Mouse (Mus musculus): ENCODE measurements at regions not wholly inside any gene's neighbourhood (a gene's known extent, or its start where the extent isn't known, plus 50 kb on each side); places are given as distances from the start of the nearest gene placed in this dataset.

- no peak overlapping the region for H3K27ac ChIP-seq (ENCODE audit: insufficient read depth, low read length)
- H3K4me3 ChIP-seq (ENCODE audit: insufficient read depth, low read length) = no peak overlapping the region
- TF ChIP-seq CTCF (IDR thresholded peaks at IDR 0.05; ENCODE audit: extremely low read depth, insufficient read depth, low read length) (no peak), POLR2A (IDR thresholded peaks at IDR 0.05; ENCODE audit: extremely low read depth, insufficient read depth, low read length) (no peak)
- no peaks in the 10 kb centered on the region for H3K4me1 ChIP-seq (ENCODE audit: control insufficient read depth, insufficient read depth, low read length)
Measured at GRCm38 (mm10) chr7:129743955-129744666, 152.4 kb downstream of the Wdr11 start.

- Histone ChIP-seq H3K27ac (ENCODE audit: insufficient read depth, low read length) (no peak overlapping the region), H3K4me3 (ENCODE audit: insufficient read depth, low read length) (no peak overlapping the region), H3K4me1 (ENCODE audit: control insufficient read depth, insufficient read depth, low read length) (no peaks in the 10 kb centered on the region)
- TF ChIP-seq POLR2A (IDR thresholded peaks at IDR 0.05; ENCODE audit: extremely low read depth, insufficient read depth, low read length) = no peak
- no peak for TF ChIP-seq CTCF (IDR thresholded peaks at IDR 0.05; ENCODE audit: extremely low read depth, insufficient read depth, low read length)
Measured at GRCm38 (mm10) chr7:129746639-129747038, 155.0 kb downstream of the Wdr11 start.

GRCm38 (mm10) chr7:129750936-129751335 lies 159.3 kb downstream of the Wdr11 start:
- Histone ChIP-seq H3K4me3 (ENCODE audit: insufficient read depth, low read length) (no peak overlapping the region), H3K4me1 (ENCODE audit: control insufficient read depth, insufficient read depth, low read length) (no peaks in the 10 kb centered on the region), H3K27ac (ENCODE audit: insufficient read depth, low read length) (no peak overlapping the region)
- TF ChIP-seq POLR2A (IDR thresholded peaks at IDR 0.05; ENCODE audit: extremely low read depth, insufficient read depth, low read length) (no peak), CTCF (IDR thresholded peaks at IDR 0.05; ENCODE audit: extremely low read depth, insufficient read depth, low read length) (no peak)

GRCm38 (mm10) chr7:129754737-129755136 lies 163.1 kb downstream of the Wdr11 start:
- TF ChIP-seq CTCF (IDR thresholded peaks at IDR 0.05; ENCODE audit: extremely low read depth, insufficient read depth, low read length) = peak; percentile 27
- TF ChIP-seq POLR2A (IDR thresholded peaks at IDR 0.05; ENCODE audit: extremely low read depth, insufficient read depth, low read length) = no peak
- no peak overlapping the region for H3K27ac ChIP-seq (ENCODE audit: insufficient read depth, low read length)
- H3K4me1 ChIP-seq (ENCODE audit: control insufficient read depth, insufficient read depth, low read length) = no peaks in the 10 kb centered on the region
- no peak overlapping the region for H3K4me3 ChIP-seq (ENCODE audit: insufficient read depth, low read length)

GRCm38 (mm10) chr7:129756138-129756537 lies 164.5 kb downstream of the Wdr11 start:
- no peaks in the 10 kb centered on the region for H3K4me1 ChIP-seq (ENCODE audit: control insufficient read depth, insufficient read depth, low read length)
- H3K4me3 ChIP-seq (ENCODE audit: insufficient read depth, low read length) = no peak overlapping the region
- no peak overlapping the region for H3K27ac ChIP-seq (ENCODE audit: insufficient read depth, low read length)
- TF ChIP-seq POLR2A (IDR thresholded peaks at IDR 0.05; ENCODE audit: extremely low read depth, insufficient read depth, low read length) (no peak), CTCF (IDR thresholded peaks at IDR 0.05; ENCODE audit: extremely low read depth, insufficient read depth, low read length) (no peak)

GRCm38 (mm10) chr7:129759848-129760247 lies 168.2 kb downstream of the Wdr11 start:
- H3K4me3 ChIP-seq (ENCODE audit: insufficient read depth, low read length) = no peak overlapping the region
- no peak for TF ChIP-seq POLR2A (IDR thresholded peaks at IDR 0.05; ENCODE audit: extremely low read depth, insufficient read depth, low read length)
- no peak for TF ChIP-seq CTCF (IDR thresholded peaks at IDR 0.05; ENCODE audit: extremely low read depth, insufficient read depth, low read length)
- no peak overlapping the region for H3K27ac ChIP-seq (ENCODE audit: insufficient read depth, low read length)
- H3K4me1 ChIP-seq (ENCODE audit: control insufficient read depth, insufficient read depth, low read length) = no peaks in the 10 kb centered on the region

GRCm38 (mm10) chr7:129760386-129760785 lies 168.7 kb downstream of the Wdr11 start:
- no peaks in the 10 kb centered on the region for H3K4me1 ChIP-seq (ENCODE audit: control insufficient read depth, insufficient read depth, low read length)
- H3K27ac ChIP-seq (ENCODE audit: insufficient read depth, low read length) = no peak overlapping the region; the same call in 1 of the 2 replicates
- TF ChIP-seq POLR2A (IDR thresholded peaks at IDR 0.05; ENCODE audit: extremely low read depth, insufficient read depth, low read length) (no peak), CTCF (IDR thresholded peaks at IDR 0.05; ENCODE audit: extremely low read depth, insufficient read depth, low read length) (no peak)
- H3K4me3 ChIP-seq (ENCODE audit: insufficient read depth, low read length) = no peak overlapping the region

- TF ChIP-seq POLR2A (IDR thresholded peaks at IDR 0.05; ENCODE audit: extremely low read depth, insufficient read depth, low read length) (no peak), CTCF (IDR thresholded peaks at IDR 0.05; ENCODE audit: extremely low read depth, insufficient read depth, low read length) (no peak)
Measured at GRCm38 (mm10) chr7:129763754-129764153, 172.1 kb downstream of the Wdr11 start.

GRCm38 (mm10) chr7:129764456-129764970 lies 172.8 kb downstream of the Wdr11 start:
- TF ChIP-seq POLR2A (IDR thresholded peaks at IDR 0.05; ENCODE audit: extremely low read depth, insufficient read depth, low read length) = no peak
- TF ChIP-seq CTCF (IDR thresholded peaks at IDR 0.05; ENCODE audit: extremely low read depth, insufficient read depth, low read length) = no peak
- Histone ChIP-seq H3K4me1 (ENCODE audit: control insufficient read depth, insufficient read depth, low read length) (no peaks in the 10 kb centered on the region), H3K27ac (ENCODE audit: insufficient read depth, low read length) (no peak overlapping the region), H3K4me3 (ENCODE audit: insufficient read depth, low read length) (no peak overlapping the region)

More at GRCm38 (mm10) chr7:129763754-129764153, 172.1 kb downstream of the Wdr11 start:
- Histone ChIP-seq H3K4me1 (ENCODE audit: control insufficient read depth, insufficient read depth, low read length) (no peaks in the 10 kb centered on the region), H3K4me3 (ENCODE audit: insufficient read depth, low read length) (no peak overlapping the region), H3K27ac (ENCODE audit: insufficient read depth, low read length) (no peak overlapping the region)

GRCm38 (mm10) chr7:129765681-129766080 lies 174.0 kb downstream of the Wdr11 start:
- Histone ChIP-seq H3K4me3 (ENCODE audit: insufficient read depth, low read length) (no peak overlapping the region), H3K4me1 (ENCODE audit: control insufficient read depth, insufficient read depth, low read length) (no peaks in the 10 kb centered on the region), H3K27ac (ENCODE audit: insufficient read depth, low read length) (no peak overlapping the region)
- no peak for TF ChIP-seq POLR2A (IDR thresholded peaks at IDR 0.05; ENCODE audit: extremely low read depth, insufficient read depth, low read length)

All from cortical plate, adult 2 months (tissue).